Mouse (Mus musculus) lung, adult 2 months (tissue): ENCODE data around the gene Uba52.

Experiments
- CTCF ChIP-seq: fragments of 200-500 bp; IDR thresholded peaks from 2 replicates; pipeline ENCODE4 v1.5.1; 2011; ENCODE audit warnings: mild to moderate bottlenecking, low read length, control low read depth; ENCODE audit not compliant: insufficient read depth
- POLR2A ChIP-seq: fragments of 200-500 bp; IDR thresholded peaks from 2 replicates; pipeline ENCODE4 v1.6.1; 2011; ENCODE audit warnings: low read depth, mild to moderate bottlenecking, control low read depth, low read length, borderline replicate concordance; ENCODE audit errors: extremely low read depth

GRCm38 (mm10) chr8:70558334-70558733 lies 47.7 kb upstream of the Uba52 start:
- 0 out of 2 replicates have a peak, but pooled peaks have one; percentile 2 for TF ChIP-seq CTCF
- TF ChIP-seq POLR2A, result no peak
